Mouse (Mus musculus) heart, embryonic 11.5 days (tissue): Measurements from ENCODE around the gene Wscd2. TPM values are rescaled to one million over a fixed set of nuclear protein-coding genes. Genes with fewer than 3 reads are reported as not detected.

Source experiments
- ATAC-seq: fragments of 200-750 bp; cut with Nextera tagmentation; replicated peaks from 2 replicates; pipeline ENCODE4 v1.8.0; 2017; ENCODE audit warnings: moderate library complexity; ENCODE audit not compliant: insufficient number of reproducible peaks, low FRiP score, low TSS enrichment
- H3K27ac ChIP-seq: fragments of 300-500 bp; sonication (generic); 2 replicates; pipeline ENCODE4 v1.5.1; 2014; ENCODE audit warnings: mild to moderate bottlenecking, low read depth, low read length
- H3K27me3 ChIP-seq: fragments of 300-500 bp; sonication (generic); 2 replicates; pipeline ENCODE4 v1.6.1; 2014; ENCODE audit warnings: mild to moderate bottlenecking, low read length, mixed read lengths; ENCODE audit not compliant: control insufficient read depth, insufficient read depth
- H3K36me3 ChIP-seq: fragments of 300-500 bp; sonication (generic); 2 replicates; pipeline ENCODE4 v1.6.1; 2014; ENCODE audit warnings: mild to moderate bottlenecking, low read length, moderate library complexity, mixed read lengths; ENCODE audit not compliant: control insufficient read depth, insufficient read depth
- H3K4me1 ChIP-seq: fragments of 300-500 bp; sonication (generic); 2 replicates; pipeline ENCODE4 v1.6.1; 2014; ENCODE audit warnings: low read length; ENCODE audit not compliant: control insufficient read depth, insufficient read depth
- H3K4me2 ChIP-seq: fragments of 300-500 bp; sonication (generic); 2 replicates; pipeline ENCODE4 v1.6.1; 2014; ENCODE audit warnings: mild to moderate bottlenecking, moderate library complexity
- H3K4me3 ChIP-seq: fragments of 300-500 bp; sonication (generic); 2 replicates; pipeline ENCODE4 v1.5.1; 2014; ENCODE audit warnings: low read depth, low read length
- H3K9ac ChIP-seq: fragments of 300-500 bp; sonication (generic); 2 replicates; pipeline ENCODE4 v1.6.1; 2014; ENCODE audit warnings: mild to moderate bottlenecking, low read depth, low read length, moderate library complexity
- H3K9me3 ChIP-seq: fragments of 300-500 bp; sonication (generic); replicated peaks from 2 replicates; pipeline ENCODE4 v1.6.1; 2016; ENCODE audit warnings: low read length; ENCODE audit not compliant: control insufficient read depth
- WGBS: fragments of 180-500 bp; shearing (Covaris S2); extraction: QIAGEN DNeasy Blood & Tissue Kit; methylation state at CpG from one replicate; pipeline ENCODE4 v1.1.7; 2014; ENCODE audit not compliant: insufficient replicate concordance; 5-methylcytosine and 5-hydroxymethylcytosine counted together
- polyA plus RNA-seq: library from polyadenylated mRNA; unstranded; fragments of >200 nt; fragmentation: Nextera tagmentation; extraction: Ambion mirVana; gene quantifications from 2 replicates; pipeline ENCODE4 v1.2.1, GENCODE M21; 2014

The Wscd2 gene
- polyA plus RNA-seq, 1 experiment from 2014 or later: 2.4 TPM

DNA sequence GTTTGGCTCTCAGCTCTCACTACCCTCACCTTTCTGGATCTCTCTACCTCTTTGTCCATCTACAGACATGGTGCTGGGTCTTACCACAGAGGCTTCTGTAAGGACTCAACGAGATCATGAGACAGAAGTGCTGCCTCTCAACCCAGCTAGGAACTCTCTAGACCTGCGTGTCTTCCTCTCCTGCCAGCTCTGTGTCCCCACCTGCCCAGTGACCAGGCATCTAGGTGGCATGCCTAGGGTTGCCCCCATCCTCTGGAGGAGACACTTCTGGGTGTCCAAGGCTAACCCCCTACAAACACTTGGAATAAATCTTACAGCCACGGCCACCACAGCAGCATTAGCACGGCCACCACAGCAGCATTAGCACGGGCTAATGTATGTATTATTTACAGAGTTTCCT is 119.8 kb downstream of the Wscd2 start:
- Histone ChIP-seq H3K9me3 (no peaks in the 10 kb centered on the region), H3K9ac (no peak overlapping the region), H3K4me3 (no peak overlapping the region), H3K4me2 (no peak overlapping the region), H3K4me1 (0 out of 2 replicates have a peak, but pooled peaks cover 3% of the 10 kb centered on the region), H3K27me3 (peaks cover 3% of the 10 kb centered on the region; the same call in 1 of the 2 replicates), H3K36me3 (no peaks in the 10 kb centered on the region), H3K27ac (no peak overlapping the region)
- ATAC-seq: no peak
- WGBS: 72% methylated on average over 5 of the region's 5 CpGs

DNA sequence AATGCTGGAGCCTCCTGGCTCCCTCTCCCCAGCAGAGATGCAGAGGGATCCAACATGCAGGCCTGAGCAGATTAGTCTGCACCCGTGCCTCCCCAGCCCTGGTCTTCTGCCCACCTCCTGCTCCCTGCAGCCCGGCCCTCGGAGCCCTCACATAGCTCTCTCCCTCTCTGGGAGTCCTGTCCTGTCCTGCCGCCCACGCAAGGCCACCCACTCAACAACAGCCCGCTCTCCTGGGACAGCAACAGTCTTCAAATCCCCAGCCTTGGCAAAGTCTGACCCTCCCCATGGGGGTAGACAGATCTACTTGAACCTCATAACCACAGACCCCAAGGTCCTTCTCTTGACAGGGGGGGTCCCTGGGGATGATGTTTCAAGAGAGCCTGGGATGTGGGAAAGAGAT is 120.4 kb downstream of the Wscd2 start:
- Histone ChIP-seq H3K4me1 (0 out of 2 replicates have a peak, but pooled peaks cover 3% of the 10 kb centered on the region), H3K27me3 (peaks cover 3% of the 10 kb centered on the region; the same call in 1 of the 2 replicates), H3K4me2 (no peak overlapping the region), H3K27ac (no peak overlapping the region), H3K9me3 (no peaks in the 10 kb centered on the region), H3K4me3 (no peak overlapping the region), H3K36me3 (no peaks in the 10 kb centered on the region), H3K9ac (no peak overlapping the region)
- ATAC-seq: no peak
- WGBS: 57% methylated on average over 6 of the region's 6 CpGs

DNA sequence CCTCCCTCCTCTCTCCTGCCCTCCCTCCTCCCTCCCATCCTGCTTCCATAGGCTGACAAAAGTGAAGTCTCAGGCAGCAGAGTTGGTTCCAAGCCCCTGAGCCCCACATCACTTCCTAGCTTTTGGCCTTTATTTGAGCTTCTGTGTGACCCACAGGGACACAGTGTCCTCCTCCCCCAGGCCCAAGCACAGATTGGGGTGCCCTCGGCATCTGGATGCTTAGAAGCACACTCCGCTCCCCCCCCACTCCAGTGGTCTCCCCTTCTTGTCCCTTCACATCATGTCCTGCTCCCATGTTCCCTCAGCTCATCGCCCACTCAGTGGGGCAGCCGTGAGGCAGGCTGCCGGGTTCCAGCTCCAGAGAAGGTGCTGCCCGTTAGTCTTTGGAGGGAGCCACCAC is 121.0 kb downstream of the Wscd2 start:
- ATAC-seq: no peak
- H3K27me3 ChIP-seq: peaks cover 3% of the 10 kb centered on the region; the same call in 1 of the 2 replicates
- no peak overlapping the region for H3K9ac ChIP-seq
- no peaks in the 10 kb centered on the region for H3K36me3 ChIP-seq
- H3K4me2 ChIP-seq: no peak overlapping the region
- no peak overlapping the region for H3K4me3 ChIP-seq
- H3K9me3 ChIP-seq: no peaks in the 10 kb centered on the region
- 80% methylated on average over 6 of the region's 6 CpGs for WGBS
- H3K27ac ChIP-seq: no peak overlapping the region
- 0 out of 2 replicates have a peak, but pooled peaks cover 3% of the 10 kb centered on the region for H3K4me1 ChIP-seq

DNA sequence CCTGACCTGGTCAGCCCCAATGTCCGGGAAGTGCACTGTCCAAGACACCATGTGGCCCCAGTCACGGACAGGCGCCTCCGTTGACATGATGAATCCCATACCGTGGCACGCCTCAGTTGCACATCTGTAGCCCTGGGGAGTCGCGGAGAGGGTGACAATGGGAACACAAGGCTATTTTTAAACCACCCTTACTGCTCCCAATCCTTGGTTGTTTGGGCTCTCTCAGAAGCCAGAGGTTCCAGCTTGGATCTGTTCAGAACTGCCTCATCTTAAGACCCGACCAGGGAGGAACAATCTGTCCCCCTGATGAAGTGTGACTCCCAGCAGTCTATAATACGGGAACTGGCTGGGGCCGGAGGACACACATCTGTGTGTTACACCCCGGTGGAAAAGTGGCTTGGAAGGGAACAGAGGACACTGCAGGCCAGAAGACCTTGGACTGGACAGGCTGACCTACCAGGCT is 121.7 kb downstream of the Wscd2 start:
- no peak overlapping the region for H3K4me2 ChIP-seq
- H3K27me3 ChIP-seq: peaks cover 3% of the 10 kb centered on the region; the same call in 1 of the 2 replicates
- no peaks in the 10 kb centered on the region for H3K9me3 ChIP-seq
- WGBS: 56% methylated on average over 12 of the region's 12 CpGs
- ATAC-seq: no peak
- no peak overlapping the region for H3K9ac ChIP-seq
- H3K4me1 ChIP-seq: 0 out of 2 replicates have a peak, but pooled peaks cover 3% of the 10 kb centered on the region
- no peaks in the 10 kb centered on the region for H3K36me3 ChIP-seq
- H3K4me3 ChIP-seq: no peak overlapping the region
- H3K27ac ChIP-seq: no peak overlapping the region

DNA sequence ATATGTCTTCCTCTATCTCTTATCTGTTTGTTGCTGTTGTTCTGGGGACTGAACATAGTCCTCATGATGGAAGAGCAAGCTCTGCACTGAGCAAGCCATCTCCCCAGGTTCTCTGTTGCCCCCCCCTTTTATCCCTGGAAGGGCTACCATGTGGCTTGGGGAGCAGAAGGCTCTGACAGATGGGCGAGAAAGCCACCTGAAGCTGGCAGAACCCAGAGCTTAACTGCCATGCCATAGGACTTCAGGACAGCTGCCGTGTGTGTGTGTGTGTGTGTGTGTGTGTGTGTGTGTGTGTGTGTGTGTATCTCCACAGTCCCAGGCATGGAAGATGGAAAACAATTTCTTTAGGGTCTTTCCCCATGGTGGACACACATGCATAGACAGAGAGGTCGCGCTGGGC is 128.6 kb downstream of the Wscd2 start:
- H3K27ac ChIP-seq: no peak overlapping the region
- no peaks in the 10 kb centered on the region for H3K9me3 ChIP-seq
- H3K4me2 ChIP-seq: no peak overlapping the region
- no peaks in the 10 kb centered on the region for H3K27me3 ChIP-seq
- 87% methylated on average over 4 of the region's 4 CpGs for WGBS
- no peak for ATAC-seq
- H3K4me3 ChIP-seq: no peak overlapping the region
- H3K36me3 ChIP-seq: no peaks in the 10 kb centered on the region
- no peaks in the 10 kb centered on the region; the same call in 1 of the 2 replicates for H3K4me1 ChIP-seq
- no peak overlapping the region for H3K9ac ChIP-seq

DNA sequence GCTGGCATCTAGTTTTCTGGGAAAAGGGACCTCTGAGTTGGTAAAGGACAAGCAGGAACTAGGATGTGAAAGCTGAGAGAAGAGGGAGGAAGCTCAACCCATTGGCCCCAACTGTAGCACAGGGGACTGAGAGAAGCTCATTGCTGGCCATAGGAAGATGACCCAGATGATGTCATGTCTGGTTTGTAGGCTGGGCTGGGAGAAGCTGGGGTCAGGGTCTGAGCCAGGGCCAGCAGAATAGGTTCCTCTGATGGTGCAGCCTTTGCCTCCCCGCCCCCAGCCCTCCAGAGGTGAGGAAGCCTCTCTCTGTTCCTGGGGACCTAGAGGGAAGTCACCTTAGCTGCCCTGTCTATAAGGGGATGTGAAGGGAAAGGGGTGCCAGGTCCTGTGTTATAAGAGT is 129.0 kb downstream of the Wscd2 start:
- Histone ChIP-seq H3K4me3 (no peak overlapping the region), H3K27me3 (no peaks in the 10 kb centered on the region), H3K4me1 (no peaks in the 10 kb centered on the region; the same call in 1 of the 2 replicates), H3K9me3 (no peaks in the 10 kb centered on the region), H3K4me2 (no peak overlapping the region), H3K9ac (no peak overlapping the region), H3K36me3 (no peaks in the 10 kb centered on the region), H3K27ac (no peak overlapping the region)
- WGBS: 50% methylated on average over 1 of the region's 1 CpGs
- no peak for ATAC-seq

DNA sequence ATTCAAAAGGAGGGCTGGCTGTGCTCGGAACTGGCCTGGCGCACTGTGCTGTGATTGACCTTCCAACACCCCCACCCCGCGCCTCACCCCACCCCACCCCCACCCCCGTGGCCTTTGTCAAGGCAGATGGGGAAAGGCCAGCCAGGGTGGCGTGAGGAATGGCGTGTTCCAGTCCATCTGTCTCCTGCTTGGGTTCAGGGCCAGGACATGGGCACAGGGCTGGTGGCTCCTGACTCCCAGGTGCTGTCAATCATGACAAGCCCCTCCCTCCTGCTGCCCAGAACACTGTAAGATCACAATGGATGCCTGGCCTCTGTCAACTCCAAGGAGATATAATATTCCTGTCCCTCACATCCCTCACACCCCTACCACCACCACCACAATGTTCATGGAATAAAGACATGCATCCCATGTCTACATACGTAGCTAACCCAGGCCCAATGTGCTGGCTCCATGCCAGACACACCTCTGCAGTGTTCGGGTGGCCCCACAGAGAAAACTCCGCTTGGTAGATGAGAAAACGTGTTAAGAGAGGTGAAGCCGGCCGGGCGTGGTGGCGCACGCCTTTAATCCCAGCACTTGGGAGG is 130.1 kb downstream of the Wscd2 start:
- no peak overlapping the region for H3K27ac ChIP-seq
- 0 out of 2 replicates have a peak, but pooled peaks cover 2% of the 10 kb centered on the region for H3K27me3 ChIP-seq
- no peaks in the 10 kb centered on the region for H3K9me3 ChIP-seq
- no peaks in the 10 kb centered on the region; the same call in 1 of the 2 replicates for H3K4me1 ChIP-seq
- H3K4me3 ChIP-seq: no peak overlapping the region
- H3K4me2 ChIP-seq: no peak overlapping the region
- no peak for ATAC-seq
- WGBS: 64% methylated on average over 16 of the region's 16 CpGs
- no peak overlapping the region for H3K9ac ChIP-seq
- no peaks in the 10 kb centered on the region for H3K36me3 ChIP-seq

DNA sequence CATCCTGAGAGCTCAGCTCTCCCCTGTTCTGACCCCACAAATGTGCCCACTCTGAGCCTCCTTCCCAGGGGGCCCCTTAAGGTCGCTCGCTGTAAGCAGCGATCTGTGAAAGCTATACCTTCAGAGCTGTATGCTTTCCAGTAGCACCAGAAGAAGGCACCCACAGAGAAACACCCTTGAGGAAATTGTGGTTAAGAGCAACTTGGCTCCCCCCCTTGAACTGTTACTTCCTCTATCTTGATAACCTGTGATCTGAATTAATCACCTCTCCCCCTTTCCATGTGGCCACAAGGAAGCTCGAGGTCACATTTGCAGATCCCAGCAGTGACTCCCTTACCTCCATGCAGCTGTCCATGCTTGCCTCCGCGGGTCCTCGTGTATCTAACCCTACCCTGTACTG is 130.9 kb downstream of the Wscd2 start:
- Histone ChIP-seq H3K9me3 (no peaks in the 10 kb centered on the region), H3K27ac (no peak overlapping the region), H3K9ac (no peak overlapping the region), H3K27me3 (0 out of 2 replicates have a peak, but pooled peaks cover 2% of the 10 kb centered on the region), H3K36me3 (no peaks in the 10 kb centered on the region), H3K4me2 (no peak overlapping the region), H3K4me3 (no peak overlapping the region), H3K4me1 (no peaks in the 10 kb centered on the region; the same call in 1 of the 2 replicates)
- WGBS: 47% methylated on average over 7 of the region's 7 CpGs
- ATAC-seq: no peak

DNA sequence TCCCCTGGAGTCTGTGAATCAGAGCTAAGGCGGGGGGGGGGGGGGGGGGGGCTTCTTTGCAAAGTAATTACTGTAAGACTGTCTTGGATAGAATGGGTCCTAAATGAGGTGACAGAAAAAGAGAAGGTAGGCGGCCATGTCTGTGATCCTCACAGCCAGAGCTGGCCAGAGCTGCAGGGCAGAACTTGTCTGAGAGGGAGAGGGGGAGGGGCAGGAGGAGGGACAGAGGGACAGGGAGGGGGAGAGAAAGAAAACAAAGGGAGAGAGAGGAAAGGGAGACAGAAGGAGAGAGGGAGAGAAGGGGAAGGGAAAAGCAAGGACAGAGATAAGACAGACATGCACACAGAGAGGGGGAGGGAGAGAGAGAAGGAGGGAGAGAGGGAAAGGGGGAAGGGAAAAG is 132.9 kb downstream of the Wscd2 start:
- WGBS: 20% methylated on average over 1 of the region's 2 CpGs
- H3K27ac ChIP-seq: no peak overlapping the region

More for the DNA sequence above, 132.9 kb downstream of the Wscd2 start:
- peaks cover 8% of the 10 kb centered on the region for H3K27me3 ChIP-seq
- H3K9ac ChIP-seq: no peak overlapping the region
- H3K36me3 ChIP-seq: no peaks in the 10 kb centered on the region
- ATAC-seq: no peak
- no peak overlapping the region for H3K4me3 ChIP-seq
- peaks cover 18% of the 10 kb centered on the region for H3K4me1 ChIP-seq
- H3K9me3 ChIP-seq: no peaks in the 10 kb centered on the region
- no peak overlapping the region for H3K4me2 ChIP-seq
